Mouse (Mus musculus) CD4-positive, CD25-positive, alpha-beta regulatory T cell, adult 4 months (primary cell): Measurements from ENCODE around the gene Sptan1. TPM values are rescaled to one million over a fixed set of nuclear protein-coding genes. Genes with fewer than 3 reads are reported as not detected.
"Not testable (repeated sequence)": the region's sequence is repeated elsewhere in the genome, so short reads cannot be mapped to it uniquely, and the experiment has no call there.

ENCODE experiments used
- ATAC-seq: one replicate; pipeline ENCODE4 v1.8.0; 2017
- polyA plus RNA-seq, 2 experiments: library from polyadenylated mRNA; unstranded; fragments of 100-300 nt; shearing (Covaris generic); gene quantifications; one replicate each; pipeline ENCODE4 v1.2.1; 2017

Gene Sptan1
- polyA plus RNA-seq, 2 experiments from 2014 or later = 70.4 to 103 TPM

DNA sequence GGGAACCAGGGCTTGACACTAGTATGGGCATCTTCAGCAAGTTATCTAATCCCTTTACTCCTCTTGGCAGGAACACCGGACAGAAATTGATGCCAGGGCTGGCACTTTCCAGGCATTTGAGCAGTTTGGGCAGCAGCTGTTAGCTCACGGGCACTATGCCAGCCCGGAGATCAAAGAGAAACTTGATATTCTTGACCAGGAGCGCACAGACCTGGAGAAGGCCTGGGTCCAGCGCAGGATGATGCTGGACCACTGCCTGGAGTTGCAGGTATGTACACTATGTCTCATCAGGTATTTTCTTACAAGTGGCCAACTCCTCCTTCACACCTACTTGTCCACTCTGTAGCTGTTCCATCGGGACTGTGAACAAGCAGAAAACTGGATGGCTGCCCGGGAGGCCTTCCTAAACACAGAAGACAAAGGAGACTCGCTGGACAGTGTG is 45.5 kb downstream of the Sptan1 start:
- ATAC-seq = no peak

DNA sequence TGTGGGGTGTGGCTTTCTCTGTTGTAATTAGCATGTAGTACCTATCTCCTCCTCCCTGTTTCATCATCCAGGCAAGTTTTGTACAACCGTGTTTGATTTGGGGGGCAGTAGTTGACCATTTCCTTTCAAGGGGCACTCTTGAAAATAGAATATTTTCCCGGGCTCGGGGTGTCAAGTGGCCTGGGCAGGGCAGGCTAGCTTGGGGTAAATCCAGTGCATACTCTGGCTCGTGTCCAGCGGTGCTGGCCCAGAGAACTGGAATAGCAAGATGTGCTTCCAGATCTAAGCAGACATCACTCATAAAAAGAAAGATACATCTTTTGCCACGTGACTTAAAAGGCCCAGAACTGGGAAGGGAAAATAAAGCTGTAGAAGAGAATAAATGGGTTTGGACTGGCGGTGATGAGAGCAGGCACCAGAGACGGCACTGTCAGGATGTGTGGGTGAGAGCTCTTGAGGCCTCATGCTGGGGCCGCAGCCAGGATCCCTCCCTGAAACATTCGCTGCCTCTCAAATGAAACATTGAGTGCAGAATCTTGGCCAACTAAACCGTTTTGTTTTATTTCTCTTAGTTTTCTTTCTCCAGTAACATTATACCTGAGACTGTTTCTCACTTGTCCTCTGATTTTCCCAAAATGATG is 49.1 kb downstream of the Sptan1 start:
- ATAC-seq = no peak

- no peak for ATAC-seq
Observed at GRCm38 (mm10) chr2:30025454-30025853, 60.1 kb downstream of the Sptan1 start.

- ATAC-seq = no peak
Observed at GRCm38 (mm10) chr2:30026997-30027396, 61.6 kb downstream of the Sptan1 start.

- no peak for ATAC-seq
Observed at GRCm38 (mm10) chr2:30032244-30032846, 67.0 kb downstream of the Sptan1 start.

DNA sequence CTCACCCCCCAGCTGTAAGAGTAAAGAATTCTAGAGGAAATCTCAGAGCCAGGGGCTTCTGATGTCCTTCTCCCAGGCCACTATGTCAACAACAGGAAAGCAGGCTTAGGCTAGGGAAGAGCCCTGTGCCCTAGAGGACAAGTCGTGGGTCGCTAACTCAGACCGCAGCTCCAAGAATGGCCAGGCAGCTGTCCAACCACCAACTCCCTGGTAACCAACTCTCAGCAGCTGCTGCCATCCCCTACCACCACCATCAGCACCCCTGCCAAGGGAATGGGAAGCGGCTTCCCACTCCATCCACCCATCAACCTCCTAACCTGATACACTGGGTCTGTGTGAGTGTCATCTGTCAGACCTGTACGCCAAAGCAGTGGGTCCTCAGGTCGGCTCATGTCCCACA is 67.6 kb downstream of the Sptan1 start:
- no peak for ATAC-seq

- no peak for ATAC-seq
Observed at GRCm38 (mm10) chr2:30037762-30038161, 72.4 kb downstream of the Sptan1 start.

- ATAC-seq = no peak
Observed at GRCm38 (mm10) chr2:30038370-30038769, 73.0 kb downstream of the Sptan1 start.

DNA sequence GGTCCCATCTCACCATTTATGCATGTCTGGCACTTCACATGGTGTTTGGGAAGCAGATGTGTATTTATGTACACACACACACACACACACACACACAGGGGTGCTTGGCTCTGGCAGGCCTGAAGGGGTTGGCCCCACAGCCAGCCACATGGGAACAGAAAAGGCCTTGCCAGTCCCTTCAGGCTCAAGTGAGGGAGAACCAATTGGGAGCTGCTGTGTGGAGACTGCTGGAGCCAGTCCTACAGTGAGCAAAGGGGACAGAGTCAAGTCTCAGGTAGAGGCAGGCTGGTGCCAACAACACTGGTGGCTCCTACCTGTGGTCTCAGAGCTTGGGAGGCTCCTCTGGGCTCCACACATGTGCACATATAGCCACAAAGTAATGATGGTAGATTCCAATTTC is 74.3 kb downstream of the Sptan1 start:
- no peak for ATAC-seq

- peak; percentile 66 for ATAC-seq
Observed at GRCm38 (mm10) chr2:30042445-30042844, 77.1 kb downstream of the Sptan1 start.

DNA sequence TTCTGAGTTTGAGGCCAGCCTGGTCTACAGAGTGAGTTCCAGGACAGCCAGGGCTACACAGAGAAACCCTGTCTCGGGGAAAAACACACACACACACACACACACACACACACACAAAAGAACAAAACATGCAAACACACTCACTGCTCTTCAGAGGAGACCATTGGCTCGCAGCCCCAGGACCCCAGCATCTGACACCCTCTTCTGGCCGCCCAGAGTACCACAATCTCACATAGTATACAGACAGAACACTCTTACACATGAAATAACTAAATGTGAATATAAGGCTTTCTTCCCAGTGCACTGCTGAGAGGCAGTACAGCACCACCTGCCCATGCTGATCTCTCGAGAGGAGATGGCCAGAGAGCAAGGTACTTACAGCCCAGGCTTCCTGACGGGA is 79.2 kb downstream of the Sptan1 start:
- no peak for ATAC-seq

- no peak for ATAC-seq
Observed at GRCm38 (mm10) chr2:30047127-30047526, 81.8 kb downstream of the Sptan1 start.

DNA sequence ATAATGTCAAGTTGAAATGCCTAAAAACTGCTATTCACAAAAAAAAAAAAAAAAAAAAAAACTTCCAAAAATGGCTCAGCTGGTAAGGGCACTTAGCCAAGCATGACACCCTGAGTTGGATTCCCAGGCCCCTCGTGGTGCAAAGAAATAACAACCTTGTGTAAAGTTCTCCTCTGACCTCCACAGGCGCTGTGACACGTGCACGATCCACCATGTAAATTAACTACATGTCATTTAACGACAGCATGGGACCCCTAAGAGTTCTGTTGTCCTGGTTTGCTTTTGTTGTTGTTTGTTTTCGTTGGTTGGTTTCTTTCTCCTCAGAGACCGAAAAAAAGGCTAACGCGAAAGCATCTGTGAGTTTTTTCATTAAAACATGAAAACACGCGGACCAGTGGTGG is 82.7 kb downstream of the Sptan1 start:
- no peak for ATAC-seq

DNA sequence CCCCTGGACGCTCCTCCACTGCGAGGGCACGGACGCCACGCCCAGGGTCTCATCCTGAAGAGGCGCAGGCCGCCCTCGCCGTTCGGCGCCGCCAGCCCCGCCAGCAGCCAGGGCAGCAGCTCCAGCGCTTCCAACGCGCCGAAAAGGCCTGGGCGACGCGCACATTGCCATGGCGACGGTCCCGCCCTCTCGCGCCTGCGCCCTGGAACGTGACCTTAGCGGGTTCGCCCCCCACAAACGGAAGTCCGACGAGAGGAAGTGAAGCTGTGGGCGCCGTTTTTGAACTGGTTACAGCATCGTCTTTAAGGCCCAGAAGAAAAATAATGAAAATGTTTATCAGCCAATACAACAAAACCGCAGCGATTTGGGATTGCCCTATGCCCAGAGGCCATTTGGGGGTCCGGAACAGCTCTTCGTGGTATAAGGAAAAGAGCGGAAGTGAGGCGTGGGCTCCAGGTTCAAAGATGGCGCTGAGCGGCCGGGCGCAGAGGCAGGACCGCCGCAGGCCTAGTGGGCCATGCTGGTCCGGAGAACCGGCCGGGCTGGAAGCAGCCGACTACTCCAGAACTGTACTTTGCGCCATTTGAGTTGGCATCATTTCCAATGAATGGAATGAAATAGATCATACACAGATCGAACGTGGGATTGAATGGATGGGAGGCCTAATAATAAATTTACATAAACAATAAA is 83.5 kb downstream of the Sptan1 start, which contains the start of gene Wdr34:
Wdr34 (minus strand) TSS at position 183 of the 690 bp plus-strand sequence.
- ATAC-seq = peak; percentile 96

GRCm38 (mm10) chr2:30049831-30050230 is 84.5 kb downstream of the Sptan1 start:
- no peak for ATAC-seq

GRCm38 (mm10) chr2:30051992-30052761 is 86.8 kb downstream of the Sptan1 start:
- peak; percentile 53 for ATAC-seq

GRCm38 (mm10) chr2:30055310-30055709 is 90.0 kb downstream of the Sptan1 start:
- ATAC-seq = not testable (repeated sequence)

GRCm38 (mm10) chr2:30056736-30057135 is 91.4 kb downstream of the Sptan1 start:
- ATAC-seq = no peak

DNA sequence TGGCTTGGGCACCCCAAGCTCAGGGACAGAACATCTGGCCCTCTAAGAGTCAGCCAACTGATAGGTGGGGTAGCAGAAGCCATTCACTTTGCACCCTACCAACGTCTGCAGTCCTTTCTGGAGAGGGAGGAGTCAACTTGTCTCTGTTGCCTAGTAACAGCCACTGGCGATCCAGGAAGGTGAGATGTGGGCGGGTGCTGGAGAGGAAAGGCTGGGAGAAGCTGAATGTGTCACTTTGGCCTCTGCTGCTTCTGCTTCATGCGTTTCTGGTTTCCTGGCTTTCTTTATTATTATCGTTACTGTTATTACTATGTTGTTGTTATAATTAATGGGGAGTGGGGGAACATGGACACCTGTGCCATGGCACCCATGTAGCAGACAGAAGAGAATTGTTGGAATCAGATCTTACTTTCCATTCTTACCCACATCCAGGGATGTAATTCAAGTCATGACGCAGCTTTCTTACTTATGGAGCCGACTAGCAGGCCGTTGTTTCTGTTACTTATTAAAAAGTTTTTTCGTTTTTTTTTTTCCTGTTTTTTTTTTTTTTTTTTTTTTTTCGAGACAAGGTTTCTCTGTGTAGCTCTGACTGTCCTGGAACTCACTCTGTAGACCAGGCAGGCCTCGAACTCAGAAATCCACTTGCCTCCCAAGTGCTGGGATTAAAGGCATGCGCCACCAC is 92.0 kb downstream of the Sptan1 start, which contains the start of gene Set:
Set (plus strand) TSS at position 156 of the 682 bp plus-strand sequence.
- no peak for ATAC-seq

- ATAC-seq = no peak
Observed at GRCm38 (mm10) chr2:30058418-30058817, 93.1 kb downstream of the Sptan1 start.

DNA sequence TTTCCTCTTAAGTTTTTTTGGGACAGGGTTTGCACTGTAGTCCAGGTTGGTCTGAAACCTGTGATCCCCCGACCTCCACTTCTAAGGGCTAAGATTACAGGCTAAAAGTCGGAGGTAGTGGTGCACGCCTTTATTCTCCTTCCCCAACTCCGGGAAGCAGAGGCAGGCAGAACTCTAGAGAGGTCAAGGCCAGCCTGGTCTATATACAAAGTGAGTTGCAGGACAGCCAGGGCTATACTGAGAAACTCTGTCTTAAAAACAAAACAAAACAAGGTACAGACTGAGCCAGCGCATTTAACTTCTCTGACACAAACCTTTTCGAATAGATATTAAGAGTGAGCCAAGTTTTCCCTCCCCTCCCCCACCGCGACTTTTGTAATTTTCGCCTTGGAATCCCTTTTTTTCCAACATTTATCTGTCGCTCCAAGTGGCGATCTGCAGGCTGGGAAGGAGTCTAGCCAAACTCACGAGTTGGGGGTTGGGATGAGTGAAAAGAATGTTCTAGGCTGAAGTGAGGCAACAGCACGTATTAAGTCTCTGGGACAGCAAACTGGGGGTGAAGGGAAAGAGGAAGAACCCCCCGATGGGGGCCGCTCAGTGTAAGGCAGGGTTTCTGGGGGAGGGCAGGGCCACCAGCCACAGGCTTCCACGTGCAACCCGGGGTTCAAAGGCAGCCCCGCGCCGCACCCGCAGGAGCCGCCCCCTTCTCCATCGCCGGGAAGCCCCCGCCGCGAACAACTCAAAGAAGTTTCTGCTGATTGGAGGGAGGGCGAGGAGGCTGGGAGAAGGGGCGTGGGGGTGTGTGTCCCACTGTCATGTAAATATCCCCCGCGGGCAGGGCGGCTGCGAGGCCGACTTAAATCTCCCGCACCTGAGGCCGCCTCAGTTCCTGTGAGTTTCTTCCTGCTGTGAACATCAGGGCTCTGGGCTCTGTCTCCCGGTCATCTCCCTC is 96.1 kb downstream of the Sptan1 start:
- peak; percentile 19 for ATAC-seq
